Mouse (Mus musculus) spleen, adult 2 months (tissue): ENCODE data around the gene Defb20.

Experiments used
- CTCF ChIP-seq: fragments of 200-500 bp; IDR thresholded peaks from 2 replicates; pipeline ENCODE4 v1.5.1; 2011; ENCODE audit warnings: mild to moderate bottlenecking, inconsistent platforms; ENCODE audit not compliant: insufficient read depth, insufficient read length, insufficient replicate concordance; ENCODE audit errors: extremely low read depth
- POLR2A ChIP-seq: fragments of 200-500 bp; IDR thresholded peaks from 2 replicates; pipeline ENCODE4 v1.6.1; 2011; ENCODE audit warnings: low read depth, low read length, inconsistent platforms

DNA sequence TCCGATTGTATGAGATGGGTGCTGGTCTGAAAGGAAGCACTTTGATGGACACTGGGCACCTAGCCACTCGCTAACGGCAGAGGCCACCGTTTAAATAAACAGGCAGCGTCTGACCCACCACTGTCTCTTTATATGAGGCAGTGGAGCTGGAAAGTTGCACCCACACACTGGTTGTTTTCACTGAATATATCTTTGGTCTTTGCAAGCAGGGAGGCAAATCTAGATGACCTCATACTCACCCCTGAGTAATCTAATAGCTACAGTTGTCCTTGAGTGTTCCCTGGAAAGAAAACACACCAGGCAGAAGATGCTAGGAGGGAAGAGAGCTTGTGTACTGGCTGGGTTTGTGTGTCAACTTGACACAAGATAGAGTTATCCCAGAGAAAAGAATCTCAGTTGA is 29.4 kb upstream of the Defb20 start:
- no peak for TF ChIP-seq CTCF
- TF ChIP-seq POLR2A = no peak
